Mouse (Mus musculus) erythroblast, embryonic 14.5 days (primary cell): ENCODE results near the gene Dab1.

Experiments used
- GATA1 ChIP-seq: IDR thresholded peaks from 2 replicates; pipeline ENCODE4 v1.6.1; 2012; ENCODE audit warnings: low read length, inconsistent platforms, mixed read lengths
- TAL1 ChIP-seq: IDR thresholded peaks from 3 replicates; pipeline ENCODE4 v1.6.1; 2012; ENCODE audit warnings: low read length, inconsistent platforms, mixed read lengths

GRCm38 (mm10) chr4:104436411-104436810 is 817.3 kb downstream of the Dab1 start:
- TF ChIP-seq TAL1 (no peak), GATA1 (no peak)
